Mouse (Mus musculus): ENCODE results near the gene Igsf11.

The Igsf11 gene

GRCm38 (mm10) chr16:38940805-38941204 lies 48.3 kb downstream of the Igsf11 start:
- no peak for DNase-seq (ENCODE audit: low read depth)

GRCm38 (mm10) chr16:38941275-38941674 lies 48.8 kb downstream of the Igsf11 start:
- DNase-seq (ENCODE audit: low read depth) = no peak

- DNase-seq (ENCODE audit: low read depth) = no peak
Observed at GRCm38 (mm10) chr16:38943706-38944550, 51.5 kb downstream of the Igsf11 start.

- no peak for DNase-seq (ENCODE audit: low read depth)
Observed at GRCm38 (mm10) chr16:38945111-38945510, 52.6 kb downstream of the Igsf11 start.

- DNase-seq (ENCODE audit: low read depth) = no peak
Observed at GRCm38 (mm10) chr16:38945581-38945981, 53.1 kb downstream of the Igsf11 start.

GRCm38 (mm10) chr16:38946453-38946852 lies 54.0 kb downstream of the Igsf11 start:
- no peak for DNase-seq (ENCODE audit: low read depth)

- no peak for DNase-seq (ENCODE audit: low read depth)
Observed at GRCm38 (mm10) chr16:38947141-38947879, 54.8 kb downstream of the Igsf11 start.

GRCm38 (mm10) chr16:38948441-38948840 lies 56.0 kb downstream of the Igsf11 start:
- no peak for DNase-seq (ENCODE audit: low read depth)

- no peak for DNase-seq (ENCODE audit: low read depth)
Observed at GRCm38 (mm10) chr16:38952881-38953280, 60.4 kb downstream of the Igsf11 start.

GRCm38 (mm10) chr16:38953821-38954220 lies 61.4 kb downstream of the Igsf11 start:
- DNase-seq (ENCODE audit: low read depth) = no peak

- DNase-seq (ENCODE audit: low read depth) = no peak
Observed at GRCm38 (mm10) chr16:38954501-38955288, 62.2 kb downstream of the Igsf11 start.

- no peak for DNase-seq (ENCODE audit: low read depth)
Observed at GRCm38 (mm10) chr16:38955296-38955695, 62.8 kb downstream of the Igsf11 start.

GRCm38 (mm10) chr16:38958801-38959200 lies 66.3 kb downstream of the Igsf11 start:
- DNase-seq (ENCODE audit: low read depth) = no peak

GRCm38 (mm10) chr16:38960550-38960949 lies 68.1 kb downstream of the Igsf11 start:
- DNase-seq (ENCODE audit: low read depth) = no peak

- no peak for DNase-seq (ENCODE audit: low read depth)
Observed at GRCm38 (mm10) chr16:38961865-38962264, 69.4 kb downstream of the Igsf11 start.

GRCm38 (mm10) chr16:38962695-38963094 lies 70.2 kb downstream of the Igsf11 start:
- no peak for DNase-seq (ENCODE audit: low read depth)

GRCm38 (mm10) chr16:38967026-38967425 lies 74.6 kb downstream of the Igsf11 start:
- no peak for DNase-seq (ENCODE audit: low read depth)

- no peak for DNase-seq (ENCODE audit: low read depth)
Observed at GRCm38 (mm10) chr16:38976151-38976550, 83.7 kb downstream of the Igsf11 start.

GRCm38 (mm10) chr16:38978546-38978945 lies 86.1 kb downstream of the Igsf11 start:
- no peak for DNase-seq (ENCODE audit: low read depth)

GRCm38 (mm10) chr16:38980546-38980945 lies 88.1 kb downstream of the Igsf11 start:
- no peak for DNase-seq (ENCODE audit: low read depth)

GRCm38 (mm10) chr16:38982051-38982450 lies 89.6 kb downstream of the Igsf11 start:
- no peak for DNase-seq (ENCODE audit: low read depth)

GRCm38 (mm10) chr16:38982508-38983236 lies 90.2 kb downstream of the Igsf11 start:
- DNase-seq (ENCODE audit: low read depth) = no peak
